Comparison of ENCODE assay signal across 9 mouse cellular contexts in genomic region chr2:136678321-136679161, GRCm38 (mm10). TPM values are rescaled to one million over a fixed set of nuclear protein-coding genes. Genes with fewer than 3 reads are reported as not detected.
DNase-seq lines count a peak whose midpoint lies in the region; ATAC-seq lines count a peak whose summit lies in the region.
"Had no signal": no experiment of that assay in that cellular context is flagged by ENCODE, and none has a peak within 500 bp of the region (broad histone marks: within the 10 kb centered on the region; RNA-seq: fewer than 3 reads in every experiment).

No protein-coding gene starts in this region.

- H3K27me3 ChIP-seq in hindbrain, embryonic 16.5 days (replicated peaks; ENCODE audit: control insufficient read depth, insufficient read depth, low read length), result no peaks in the 10 kb centered on the region

- H3K9me3 ChIP-seq in hindbrain, embryonic 16.5 days (ENCODE audit: control insufficient read depth, low read length), result no peaks in the 10 kb centered on the region

- H3K36me3 ChIP-seq in hindbrain, embryonic 16.5 days (ENCODE audit: control insufficient read depth, insufficient read depth, low read length), result no peaks in the 10 kb centered on the region

- WGBS in hindbrain, embryonic 16.5 days, result 2% methylated on average over 41 of the region's 44 CpGs

- H3K27ac ChIP-seq in hindbrain, embryonic 16.5 days (ENCODE audit: low read depth, low read length), result peak overlapping the region; percentile 85
- H3K27ac ChIP-seq: macrophage had no signal

- peaks cover 13% of the 10 kb centered on the region for H3K4me1 ChIP-seq in hindbrain, embryonic 16.5 days (ENCODE audit: control insufficient read depth, insufficient read depth, low read depth, low read length)

- peak; percentile 89 for ATAC-seq in hindbrain, embryonic 16.5 days
- no peak for ATAC-seq in inflammation-experienced regulatory T-cells, adult 6 months

- H3K4me2 ChIP-seq in hindbrain, embryonic 16.5 days (ENCODE audit: low read length), result peak overlapping the region; percentile 97

- H3K4me3 ChIP-seq in hindbrain, embryonic 16.5 days (ENCODE audit: low read length), result peak overlapping the region; percentile 61

- peak; percentile 95 to 97 for DNase-seq in adrenal gland, adult (ENCODE audit: inconsistent age in 2 of 2, low spot score in 1 of 2)
- DNase-seq in cerebellum, postnatal 4 days (ENCODE audit: low spot score in 2 of 2), result peak; percentile 34 to 59
- peak; percentile 65 to 72 for DNase-seq in gastrocnemius, adult 8-10 months (ENCODE audit: low spot score in 2 of 2)
- peak; percentile 78 to 87 for DNase-seq in left cerebral cortex, adult 8-10 months (ENCODE audit: low spot score in 2 of 2)
- DNase-seq in lung, postnatal 4 days, result peak; percentile 78 to 87
- peak; percentile 89 for DNase-seq in right cerebral cortex, postnatal 25 days

- H3K9ac ChIP-seq in hindbrain, embryonic 16.5 days (ENCODE audit: low read depth, low read length), result peak overlapping the region; percentile 77

RNA-seq across cellular contexts. Expression of gene Snap25, which starts 34.7 kb away (rescaled TPM):
- under 1 TPM in 3 of 4 experiments, not detected in 1; 0.29 to 0.38 (median 0.36) TPM for total RNA-seq in gastrocnemius, adult 8-10 months (2022)
- polyA plus RNA-seq in hindbrain, embryonic 16.5 days (2015; fragmentation: Nextera tagmentation; extraction: Ambion mirVana), result 326 and 328 TPM in 2 replicates
- 1,000 to 10,000 TPM; 2,805 to 3,008 (median 2,879) TPM for total RNA-seq in left cerebral cortex, adult 8-10 months (2022)
- polyA plus RNA-seq in inflammation-experienced regulatory T-cells, adult 6 months (2017; shearing (Covaris generic)), result not detected
- polyA plus RNA-seq: macrophage had no signal

Comparison
In these comparisons a context has a peak if more than half of its experiments do, and no peak if none do; other contexts are left out.
1. RNA of gene Snap25, which starts 34.7 kb away (total RNA-seq): 2,805 to 3,008 TPM in left cerebral cortex, adult 8-10 months; 0.29 to 0.38 TPM in gastrocnemius, adult 8-10 months; every median in the first group is over 1,000 times any median in the second.
2. Peak in every context shown above with its lines, with median percentiles within 50 percentile points of each other: DNase-seq.